Mouse (Mus musculus) forebrain, embryonic 11.5 days (tissue): ENCODE measurements around the gene Pef1. TPM values are rescaled to one million over a fixed set of nuclear protein-coding genes. Genes with fewer than 3 reads are reported as not detected.
A peak's percentile ranks its signal among the peaks of the same experiment; 100 is the strongest.

ENCODE experiments used
- ATAC-seq: fragments of 200-750 bp; cut with Nextera tagmentation; replicated peaks from 2 replicates; pipeline ENCODE4 v1.8.0; 2017; ENCODE audit warnings: moderate TSS enrichment; ENCODE audit not compliant: low FRiP score
- DNase-seq: peaks from one replicate; pipeline ENCODE4 v3.0.0-alpha.2; 2017; ENCODE audit warnings: low spot score
- H3K27ac ChIP-seq: fragments of 300-500 bp; sonication (generic); 2 replicates; pipeline ENCODE4 v1.5.1; 2014; ENCODE audit warnings: low read depth, low read length
- H3K27me3 ChIP-seq: fragments of 300-500 bp; sonication (generic); 2 replicates; pipeline ENCODE4 v1.6.1; 2014; ENCODE audit warnings: mild to moderate bottlenecking, low read length, mixed read lengths; ENCODE audit not compliant: control insufficient read depth, insufficient read depth
- H3K36me3 ChIP-seq: fragments of 300-500 bp; sonication (generic); 2 replicates; pipeline ENCODE4 v1.6.1; 2014; ENCODE audit warnings: mild to moderate bottlenecking, low read length, moderate library complexity, mixed read lengths; ENCODE audit not compliant: control insufficient read depth, insufficient read depth
- H3K4me1 ChIP-seq: fragments of 300-500 bp; sonication (generic); replicated peaks from 2 replicates; pipeline ENCODE4 v1.6.1; 2014; ENCODE audit warnings: low read length, mixed read lengths; ENCODE audit not compliant: control insufficient read depth, insufficient read depth
- H3K4me2 ChIP-seq: fragments of 300-500 bp; sonication (generic); 2 replicates; pipeline ENCODE4 v1.6.1; 2014; ENCODE audit warnings: low read depth, mild to moderate bottlenecking, low read length, moderate library complexity, mixed read lengths; ENCODE audit not compliant: severe bottlenecking
- H3K4me3 ChIP-seq: fragments of 300-500 bp; sonication (generic); 2 replicates; pipeline ENCODE4 v1.5.1; 2014; ENCODE audit warnings: low read depth, low read length
- H3K9ac ChIP-seq: fragments of 300-500 bp; sonication (generic); 2 replicates; pipeline ENCODE4 v1.6.1; 2014; ENCODE audit warnings: low read length
- H3K9me3 ChIP-seq: fragments of 300-500 bp; sonication (generic); 2 replicates; pipeline ENCODE4 v1.6.1; 2016; ENCODE audit warnings: low read length, mixed read lengths; ENCODE audit not compliant: control insufficient read depth
- WGBS: fragments of 180-500 bp; shearing (Covaris S2); extraction: QIAGEN DNeasy Blood & Tissue Kit; methylation state at CpG from one replicate; pipeline ENCODE4 v1.1.7; 2014; 5-methylcytosine and 5-hydroxymethylcytosine counted together
- polyA plus RNA-seq: library from polyadenylated mRNA; unstranded; fragments of >200 nt; fragmentation: Nextera tagmentation; extraction: Ambion mirVana; gene quantifications from 2 replicates; pipeline ENCODE4 v1.2.1, GENCODE M21; 2014

Pef1 gene
- polyA plus RNA-seq, 1 experiment from 2014 or later: 62.7 TPM

DNA sequence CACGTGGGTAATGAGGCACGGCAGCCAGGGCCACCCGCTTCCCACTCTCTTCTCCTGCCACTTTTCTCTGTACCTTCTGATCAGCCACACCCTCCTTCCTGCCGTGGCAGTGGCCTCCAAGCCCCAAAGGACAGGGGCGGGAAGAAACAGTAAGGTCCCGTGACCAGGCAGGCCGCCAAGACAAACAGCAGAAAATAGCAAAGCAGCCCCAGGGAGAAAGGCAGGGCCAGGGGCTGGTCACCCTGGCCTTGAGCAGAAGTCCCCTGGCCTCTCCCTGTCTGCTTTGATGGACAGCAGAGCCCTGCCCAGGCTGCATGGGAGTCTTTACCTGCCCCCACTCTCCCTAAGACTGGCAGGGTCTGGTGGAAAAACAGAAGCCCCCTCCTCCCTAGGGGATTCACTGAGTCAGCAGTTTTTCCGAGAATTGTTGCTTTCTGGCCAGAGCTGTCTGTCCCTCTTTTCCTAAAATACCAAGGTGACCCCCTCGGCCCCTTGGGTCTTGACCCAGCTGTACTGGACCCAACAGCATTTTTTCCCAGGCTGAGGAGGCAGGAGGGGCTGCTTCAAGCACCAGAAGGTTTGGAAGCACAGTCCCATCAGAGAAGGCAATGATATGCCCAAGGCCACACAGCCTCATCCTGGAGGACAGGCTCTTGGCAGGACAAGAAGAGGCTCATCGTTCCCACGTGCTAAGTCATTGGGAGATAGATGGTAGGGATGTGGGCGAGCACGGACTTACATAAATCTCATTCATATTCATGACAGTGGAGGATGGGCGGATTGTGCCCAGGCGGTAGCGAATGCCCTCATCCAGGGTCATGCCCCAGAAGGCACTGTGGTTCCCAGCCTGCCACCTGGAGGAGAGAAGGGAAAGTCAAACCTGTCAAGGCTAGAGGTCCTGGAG lies 66.2 kb downstream of the Pef1 start:
- H3K9me3 ChIP-seq: no peaks in the 10 kb centered on the region
- 42% methylated on average over 16 of the region's 16 CpGs for WGBS
- ATAC-seq (no peak), DNase-seq (no peak)
- peaks cover 13% of the 10 kb centered on the region for H3K27me3 ChIP-seq
- H3K4me1 ChIP-seq: peaks cover under 1% of the 10 kb centered on the region; the same call in 1 of the 2 replicates
- H3K4me2 ChIP-seq: no peak overlapping the region
- H3K27ac ChIP-seq: no peak overlapping the region
- no peak overlapping the region for H3K4me3 ChIP-seq
- no peaks in the 10 kb centered on the region for H3K36me3 ChIP-seq
- H3K9ac ChIP-seq: no peak overlapping the region

DNA sequence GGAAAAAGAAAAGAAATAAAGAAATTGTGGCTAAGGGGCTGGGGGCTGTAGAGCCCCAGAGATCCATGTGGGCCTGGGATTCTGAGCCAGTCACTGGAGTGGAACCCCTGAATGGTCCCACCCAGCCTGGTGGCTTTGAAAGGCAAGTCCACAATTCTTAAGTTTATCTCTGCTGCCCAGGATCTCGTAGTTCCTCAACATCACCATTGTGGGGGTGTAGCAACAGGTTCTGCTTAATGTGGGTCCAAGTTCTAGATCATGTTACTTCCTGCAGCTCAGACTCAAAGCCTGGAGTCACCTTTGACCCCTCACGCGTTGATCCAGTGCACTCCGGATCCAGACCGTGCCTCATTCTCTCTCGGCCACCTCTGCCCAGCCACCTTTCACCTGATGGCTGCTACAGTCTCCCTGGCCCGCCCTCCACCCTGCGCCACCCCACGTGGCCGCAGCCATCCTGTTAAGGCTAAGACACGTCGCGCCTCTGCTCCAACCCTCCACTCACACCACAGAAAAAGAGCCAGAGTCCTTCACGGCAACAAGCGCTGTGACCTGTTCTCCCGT lies 67.1 kb downstream of the Pef1 start:
- ATAC-seq (no peak), DNase-seq (no peak)
- Histone ChIP-seq H3K4me2 (no peak overlapping the region), H3K36me3 (no peaks in the 10 kb centered on the region), H3K4me1 (peaks cover 4% of the 10 kb centered on the region; the same call in 1 of the 2 replicates), H3K9ac (no peak overlapping the region), H3K27me3 (peaks cover 18% of the 10 kb centered on the region), H3K4me3 (no peak overlapping the region), H3K27ac (no peak overlapping the region), H3K9me3 (no peaks in the 10 kb centered on the region)
- 83% methylated on average over 16 of the region's 16 CpGs for WGBS

GRCm38 (mm10) chr4:130170362-130170761 lies 68.0 kb downstream of the Pef1 start:
- Histone ChIP-seq H3K9ac (no peak overlapping the region), H3K4me3 (no peak overlapping the region), H3K9me3 (no peaks in the 10 kb centered on the region), H3K4me1 (peaks cover 13% of the 10 kb centered on the region; the same call in 1 of the 2 replicates), H3K27me3 (peaks cover 21% of the 10 kb centered on the region), H3K27ac (no peak overlapping the region), H3K4me2 (no peak overlapping the region), H3K36me3 (no peaks in the 10 kb centered on the region)
- DNase-seq (no peak), ATAC-seq (no peak)
- 90% methylated on average over 4 of the region's 4 CpGs for WGBS

GRCm38 (mm10) chr4:130171951-130172765 lies 69.8 kb downstream of the Pef1 start:
- Histone ChIP-seq H3K9me3 (no peaks in the 10 kb centered on the region), H3K27ac (no peak overlapping the region), H3K27me3 (peaks cover 21% of the 10 kb centered on the region), H3K9ac (no peak overlapping the region), H3K4me1 (peaks cover 15% of the 10 kb centered on the region; the same call in 1 of the 2 replicates), H3K36me3 (no peaks in the 10 kb centered on the region), H3K4me3 (no peak overlapping the region), H3K4me2 (no peak overlapping the region)
- ATAC-seq (no peak), DNase-seq (no peak)
- WGBS: 72% methylated on average over 11 of the region's 11 CpGs

DNA sequence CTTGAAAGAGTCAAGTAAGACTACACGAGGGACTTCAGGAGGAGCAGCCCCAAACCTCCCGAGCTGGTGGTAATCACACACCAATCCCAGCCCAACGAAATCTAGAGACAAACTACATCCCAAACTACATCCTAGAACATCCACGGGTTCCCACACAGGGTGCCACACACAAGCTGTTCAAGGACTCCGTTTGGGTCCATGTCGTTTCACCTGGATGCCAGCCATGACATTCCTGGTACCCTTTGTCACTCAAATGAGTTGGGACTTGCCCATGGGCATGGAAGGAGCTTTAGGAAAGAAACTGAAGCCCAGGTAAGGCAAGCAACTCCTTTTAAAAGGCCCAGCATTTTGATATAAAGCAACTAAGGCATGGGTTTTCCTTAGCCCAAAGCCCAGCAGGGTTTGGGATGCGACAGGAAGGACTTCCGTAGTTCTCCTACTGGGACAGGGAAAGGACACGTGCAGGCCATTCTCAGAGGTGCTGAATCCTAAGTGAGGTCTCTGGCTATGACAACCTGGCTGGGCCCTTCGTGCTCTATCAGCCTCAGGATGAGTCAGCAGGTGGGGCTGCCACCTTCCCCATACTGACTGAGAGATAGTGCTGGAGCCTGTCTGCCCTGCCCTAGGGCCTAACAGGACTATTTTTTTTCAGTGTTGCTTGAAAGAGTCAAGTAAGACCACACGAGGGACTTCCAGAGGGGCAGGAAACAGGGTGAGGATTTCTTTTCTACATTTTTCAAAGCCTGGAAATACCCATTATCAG lies 70.9 kb downstream of the Pef1 start:
- Histone ChIP-seq H3K27me3 (peaks cover 21% of the 10 kb centered on the region), H3K27ac (no peak overlapping the region), H3K4me3 (no peak overlapping the region), H3K4me2 (no peak overlapping the region), H3K36me3 (no peaks in the 10 kb centered on the region), H3K9me3 (no peaks in the 10 kb centered on the region), H3K4me1 (peaks cover 15% of the 10 kb centered on the region; the same call in 1 of the 2 replicates), H3K9ac (no peak overlapping the region)
- no peak for ATAC-seq
- WGBS: 76% methylated on average over 11 of the region's 11 CpGs
- no peak for DNase-seq

- no peak for ATAC-seq
- H3K4me1 ChIP-seq: peaks cover 15% of the 10 kb centered on the region; the same call in 1 of the 2 replicates
- WGBS: 47% methylated on average over 19 of the region's 19 CpGs
- H3K36me3 ChIP-seq: no peaks in the 10 kb centered on the region
- no peak for DNase-seq
- peaks cover 21% of the 10 kb centered on the region for H3K27me3 ChIP-seq
- H3K4me3 ChIP-seq: no peak overlapping the region
- no peak overlapping the region for H3K4me2 ChIP-seq
- H3K9me3 ChIP-seq: no peaks in the 10 kb centered on the region
- no peak overlapping the region for H3K27ac ChIP-seq
- no peak overlapping the region for H3K9ac ChIP-seq
Measured at GRCm38 (mm10) chr4:130173911-130174311, 71.6 kb downstream of the Pef1 start.

DNA sequence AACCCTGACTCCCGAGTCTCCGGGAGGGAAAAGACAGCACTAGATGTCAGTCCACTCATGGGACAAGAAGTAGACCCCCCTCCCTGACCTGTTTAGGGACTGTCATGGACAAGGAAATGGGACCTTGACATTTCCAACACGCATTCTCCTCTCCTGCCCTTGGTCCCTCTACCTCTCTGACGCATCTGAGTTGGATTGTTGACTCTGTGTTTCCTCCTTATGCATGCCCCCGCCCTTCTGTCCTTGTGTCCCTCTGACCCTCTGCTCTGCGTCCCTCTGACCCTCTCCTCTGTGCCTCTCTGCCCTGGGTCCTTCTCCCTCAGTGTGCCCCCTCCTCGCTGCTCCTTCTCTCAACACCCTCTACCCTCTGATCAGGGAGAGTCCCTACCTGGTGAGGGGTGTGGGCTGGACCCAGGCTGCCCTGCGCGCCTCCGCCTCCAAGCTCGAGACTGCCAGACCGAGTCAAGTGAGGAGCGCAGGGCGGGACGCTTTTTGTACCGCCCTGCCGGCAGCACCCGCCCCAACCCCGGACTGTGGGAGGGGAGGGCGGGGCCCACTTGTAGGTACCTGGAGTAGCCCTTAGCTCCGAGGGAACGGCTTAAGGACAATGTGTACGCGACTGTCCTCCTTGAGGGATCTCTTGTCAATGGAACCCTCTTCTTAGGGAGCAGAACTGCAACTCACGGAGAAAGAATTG lies 72.1 kb downstream of the Pef1 start:
- ATAC-seq: peak; percentile 39

More for the DNA sequence above, 72.1 kb downstream of the Pef1 start:
- Histone ChIP-seq H3K4me3 (peak overlapping the region; percentile 16), H3K9me3 (no peaks in the 10 kb centered on the region), H3K9ac (peak overlapping the region; percentile 27; the same call in 1 of the 2 replicates), H3K27ac (no peak overlapping the region), H3K36me3 (no peaks in the 10 kb centered on the region), H3K27me3 (peaks cover 21% of the 10 kb centered on the region), H3K4me1 (peaks cover 15% of the 10 kb centered on the region; the same call in 1 of the 2 replicates), H3K4me2 (peak overlapping the region; percentile 48)
- DNase-seq: no peak
- 5% methylated on average over 25 of the region's 25 CpGs for WGBS
